Mouse (Mus musculus): Measurements from ENCODE around the gene Txndc8.

- TF ChIP-seq CTCF (IDR thresholded peaks at IDR 0.05; ENCODE audit: low read depth) (no peak), EP300 (IDR thresholded peaks at IDR 0.05; ENCODE audit: low read depth) (no peak)
These were observed 43.4 kb downstream of the Txndc8 start for GRCm38 (mm10) chr4:57965516-57965915.
